Mouse (Mus musculus) kidney, postnatal 10 days (tissue): ENCODE data around the gene Prdm9.
"Not testable (repeated sequence)": the region's sequence is repeated elsewhere in the genome, so short reads cannot be mapped to it uniquely, and the experiment has no call there.

Experiments used
- DNase-seq: peaks from one replicate; pipeline ENCODE4 v3.0.0; 2021; ENCODE audit warnings: mixed read lengths

The Prdm9 gene

GRCm38 (mm10) chr17:15564014-15564927 is at the start of gene Prdm9:
TSS of gene Prdm9 (minus strand) at chr17:15564354.
- peak; percentile 99 for DNase-seq

GRCm38 (mm10) chr17:15599496-15599895 is 35.3 kb upstream of the Prdm9 start:
- no peak for DNase-seq

GRCm38 (mm10) chr17:15591216-15591881 is 27.2 kb upstream of the Prdm9 start:
- no peak for DNase-seq

- no peak for DNase-seq
Observed at GRCm38 (mm10) chr17:15588116-15588515, 24.0 kb upstream of the Prdm9 start.

GRCm38 (mm10) chr17:15585691-15586090 is 21.5 kb upstream of the Prdm9 start:
- no peak for DNase-seq

DNA sequence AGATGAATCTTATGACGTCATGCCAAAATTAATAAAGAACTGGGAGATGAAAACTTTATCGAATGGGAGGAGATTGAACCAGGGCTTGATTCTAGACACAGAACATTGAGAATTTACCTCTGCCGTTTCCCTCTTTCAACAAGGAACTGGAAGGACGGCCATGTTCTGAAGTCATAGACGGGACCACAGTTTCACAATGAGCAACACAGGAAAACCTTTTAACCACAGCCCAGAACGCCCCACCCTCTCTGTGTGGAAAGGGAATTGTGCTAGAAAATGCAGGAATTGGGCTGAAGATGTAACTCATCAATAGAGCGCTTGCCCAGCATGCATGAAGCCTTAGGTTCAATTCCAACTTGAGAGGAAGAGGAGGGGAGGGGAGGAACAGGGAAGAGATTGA is 18.9 kb upstream of the Prdm9 start:
- DNase-seq = no peak

- DNase-seq = no peak
Observed at GRCm38 (mm10) chr17:15580072-15580447, 15.9 kb upstream of the Prdm9 start.

DNA sequence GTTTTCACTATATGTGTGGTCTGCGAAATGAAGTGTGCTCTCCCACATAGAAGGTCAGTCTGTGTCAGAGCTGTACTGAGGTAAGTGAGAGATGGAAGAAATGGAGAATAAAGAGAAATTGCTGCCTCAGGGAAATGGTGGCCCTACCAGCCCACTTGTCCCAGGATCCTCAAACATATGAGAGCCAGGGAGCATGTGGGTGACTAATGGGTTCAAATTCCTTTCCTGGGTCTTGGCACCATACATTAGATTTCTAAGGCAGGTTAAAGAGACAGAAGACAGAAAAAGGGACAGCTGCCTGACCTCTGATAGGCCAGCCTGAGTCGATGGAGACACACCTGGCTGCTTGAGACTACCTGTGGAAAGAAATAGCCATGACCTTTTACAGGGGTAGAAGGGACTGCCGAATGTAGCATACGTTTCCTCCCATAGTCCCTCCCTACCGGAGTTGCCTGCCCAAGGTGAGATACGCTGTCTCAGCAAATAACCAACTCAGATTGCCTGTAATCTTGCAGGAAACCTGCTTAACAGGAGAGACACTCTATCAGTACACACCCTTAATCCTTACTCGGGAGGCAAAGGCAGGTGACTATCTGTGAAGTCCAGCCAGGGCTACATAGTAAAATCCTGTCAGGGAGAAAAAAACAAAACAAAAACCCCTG is 15.4 kb upstream of the Prdm9 start:
- no peak for DNase-seq

GRCm38 (mm10) chr17:15577291-15577694 is 13.1 kb upstream of the Prdm9 start:
- DNase-seq = peak; percentile 68

- no peak for DNase-seq
Observed at GRCm38 (mm10) chr17:15575056-15575455, 10.9 kb upstream of the Prdm9 start.

GRCm38 (mm10) chr17:15566908-15567307 is 2.8 kb upstream of the Prdm9 start:
- DNase-seq = no peak

- peak; percentile 15 for DNase-seq
Observed at GRCm38 (mm10) chr17:15564928-15565300, 760 bp upstream of the Prdm9 start.

DNA sequence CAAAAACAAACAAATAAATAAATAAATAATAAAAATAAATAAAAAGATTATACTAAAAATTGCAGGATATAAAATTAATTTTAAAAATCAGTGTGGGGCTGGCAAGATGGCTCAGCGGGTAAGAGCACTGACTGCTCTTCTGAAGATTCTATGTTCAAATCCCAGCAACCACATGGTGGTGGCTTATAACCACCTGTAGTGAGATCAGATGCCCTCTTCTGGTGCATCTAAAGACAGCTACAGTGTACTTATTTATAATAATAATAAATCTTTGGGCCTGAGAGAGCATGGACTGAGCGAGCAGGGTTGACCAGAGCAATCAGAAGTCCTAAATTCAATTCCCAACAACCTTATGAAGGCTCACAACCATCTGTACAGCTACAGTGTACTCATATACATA is 4.2 kb downstream of the Prdm9 start:
- no peak for DNase-seq

DNA sequence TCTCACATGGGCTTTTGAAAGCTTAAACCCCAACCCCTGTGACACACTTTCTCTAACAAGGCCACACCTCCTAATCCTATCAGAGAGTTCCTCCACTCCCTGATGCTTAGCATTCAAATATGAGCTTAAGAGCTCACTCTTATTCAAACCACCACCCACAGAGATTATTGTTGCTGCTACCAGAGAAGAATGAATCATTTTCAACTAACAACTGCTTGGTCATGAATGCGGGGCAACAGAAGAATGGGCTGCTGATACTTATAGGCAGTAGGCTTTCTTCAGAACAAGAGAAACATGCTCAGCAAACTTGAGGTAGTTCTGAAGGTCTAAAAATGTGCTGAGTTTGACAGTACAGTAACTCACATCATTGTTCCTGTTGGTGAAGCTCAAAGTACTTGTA is 14.4 kb downstream of the Prdm9 start:
- DNase-seq = no peak

DNA sequence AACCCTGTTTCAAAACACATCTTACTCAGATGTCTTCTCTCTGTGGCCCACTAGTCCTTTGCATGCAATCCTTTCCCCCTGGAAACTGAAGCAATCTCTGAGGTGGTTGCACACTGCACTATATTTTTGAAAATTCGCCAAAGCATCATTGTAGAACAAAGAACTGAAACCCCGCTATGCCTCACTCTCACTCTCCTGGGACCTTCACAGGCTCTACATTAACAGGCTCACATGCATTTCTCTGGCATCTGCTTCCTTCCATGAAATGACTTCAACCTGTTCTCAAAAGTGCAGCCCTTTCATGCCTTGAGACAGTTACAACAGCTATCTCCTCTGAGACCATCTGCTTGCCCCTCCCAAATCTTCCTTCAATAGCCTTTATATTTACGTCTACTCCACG is 17.7 kb downstream of the Prdm9 start:
- DNase-seq = no peak

DNA sequence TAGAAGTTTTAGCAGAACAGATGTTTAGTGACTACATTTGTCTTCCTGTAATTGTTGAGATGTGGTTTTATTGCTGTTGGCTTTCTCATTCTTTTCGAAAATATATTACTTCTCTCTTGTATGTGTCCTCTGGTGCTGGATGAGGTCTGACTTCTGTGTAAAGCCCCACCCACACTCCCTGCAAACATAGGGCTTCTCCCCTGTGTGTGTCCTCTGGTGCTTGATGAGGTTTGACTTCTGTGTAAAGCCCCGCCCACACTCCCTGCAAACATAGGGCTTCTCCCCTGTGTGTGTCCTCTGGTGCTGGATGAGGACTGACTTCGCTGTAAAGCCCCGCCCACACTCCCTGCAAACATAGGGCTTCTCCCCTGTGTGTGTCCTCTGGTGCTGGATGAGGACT is 20.3 kb downstream of the Prdm9 start:
- not testable (repeated sequence) for DNase-seq

- DNase-seq = no peak
Observed at GRCm38 (mm10) chr17:15540309-15540708, 23.8 kb downstream of the Prdm9 start.

DNA sequence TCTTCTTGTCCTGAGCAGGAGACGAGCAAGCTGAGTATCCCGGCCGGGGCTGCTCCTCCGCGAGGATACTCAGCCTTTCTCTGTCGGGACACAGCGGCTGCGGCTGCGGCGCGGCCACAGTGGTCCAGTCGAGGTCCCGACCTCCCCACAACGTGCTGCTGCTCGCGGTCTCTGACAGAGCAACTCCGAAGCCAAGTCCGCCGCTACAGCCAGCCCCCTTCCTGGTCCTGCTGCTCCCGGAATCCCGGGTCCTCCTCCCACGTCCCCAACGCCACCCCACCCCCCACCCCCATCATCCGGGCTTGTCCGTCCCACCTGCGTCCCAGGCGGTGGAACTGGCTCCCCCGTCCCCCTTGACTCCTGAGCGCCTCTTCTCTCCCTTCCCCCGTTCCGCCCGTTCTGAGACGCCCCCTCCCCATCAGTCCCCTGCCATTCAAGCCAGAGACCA is 27.7 kb downstream of the Prdm9 start:
- peak; percentile 50 for DNase-seq

GRCm38 (mm10) chr17:15535943-15536342 is 28.2 kb downstream of the Prdm9 start:
- DNase-seq = no peak

DNA sequence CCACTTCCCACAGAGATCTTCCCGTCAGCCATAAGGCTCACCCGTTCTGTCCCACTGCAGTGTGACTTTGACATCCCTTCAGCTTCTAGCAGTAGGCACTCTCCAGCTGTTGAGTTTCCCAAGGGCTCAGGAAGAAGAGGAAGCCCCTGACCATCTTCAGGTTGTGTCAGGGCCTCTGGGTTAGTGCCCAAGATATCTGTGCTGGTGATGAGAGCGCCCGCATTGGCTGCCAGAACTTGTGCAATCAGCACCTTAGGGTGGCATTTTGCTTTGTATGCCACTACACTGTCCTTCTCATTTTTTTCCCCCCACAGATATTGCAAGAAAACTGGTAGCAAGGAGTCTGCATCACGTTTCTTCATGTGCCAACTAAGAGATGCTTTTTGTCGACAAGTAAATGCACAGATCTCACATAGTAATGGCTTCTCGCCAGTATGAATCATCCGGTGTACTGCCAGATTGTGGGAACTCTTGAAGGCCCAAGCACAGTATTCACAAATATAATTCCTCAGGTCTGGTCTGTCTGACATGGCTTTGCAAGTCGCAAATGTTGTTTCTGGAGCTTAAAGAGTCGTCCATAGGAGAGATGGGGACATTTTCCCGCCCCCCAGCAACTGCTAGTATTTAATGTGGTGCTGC is 28.9 kb downstream of the Prdm9 start:
- DNase-seq = no peak

DNA sequence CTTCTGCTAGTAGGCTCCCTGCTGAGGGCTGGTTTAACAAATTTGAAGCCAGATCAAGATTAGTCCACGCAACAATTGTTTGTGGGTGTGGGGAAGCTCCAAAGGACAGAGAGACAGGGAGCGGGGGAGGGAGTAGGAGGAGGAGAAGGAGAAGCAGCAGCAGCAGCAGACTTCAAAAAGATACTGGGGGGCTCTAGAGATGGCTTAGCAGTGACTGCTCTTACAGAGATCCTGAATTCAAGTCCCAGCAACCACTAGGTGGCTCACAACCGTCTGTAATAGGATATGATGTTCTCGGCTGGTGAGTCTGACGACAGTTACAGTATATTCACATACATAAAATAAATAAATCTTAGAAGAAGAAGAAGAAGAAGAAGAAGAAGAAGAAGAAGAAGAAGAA is 34.0 kb downstream of the Prdm9 start:
- DNase-seq = peak; percentile 69

- no peak for DNase-seq
Observed at GRCm38 (mm10) chr17:15528887-15529286, 35.3 kb downstream of the Prdm9 start.

DNA sequence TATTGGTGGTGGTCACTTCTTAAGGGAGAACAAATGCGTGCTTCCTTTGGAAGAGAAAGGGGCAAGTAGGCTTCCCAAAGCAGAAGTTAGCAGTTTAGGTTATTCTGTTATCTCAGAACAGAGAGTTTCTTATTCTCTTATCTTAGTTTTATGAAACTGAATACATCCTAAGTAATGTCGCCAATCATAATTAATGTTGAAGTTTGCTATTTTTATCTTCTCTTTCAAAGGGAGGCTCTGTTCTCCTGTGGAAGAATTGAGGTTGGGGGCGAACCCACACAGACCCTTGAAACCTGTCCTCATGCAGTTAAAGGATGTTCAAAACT is 36.4 kb downstream of the Prdm9 start:
- DNase-seq = no peak
